Mouse (Mus musculus) neural tube, embryonic 13.5 days (tissue): ENCODE results near the gene Hoxb8. TPM values are rescaled to one million over a fixed set of nuclear protein-coding genes. Genes with fewer than 3 reads are reported as not detected.

Source experiments
- ATAC-seq: fragments of 200-750 bp; cut with Nextera tagmentation; 2 replicates; pipeline ENCODE4 v1.8.0; 2017; ENCODE audit warnings: low read depth, mild to moderate bottlenecking, moderate TSS enrichment, moderate library complexity
- H3K27ac ChIP-seq: fragments of 300-500 bp; sonication (generic); replicated peaks from 2 replicates; pipeline ENCODE4 v1.5.1; 2015; ENCODE audit warnings: moderate library complexity, mild to moderate bottlenecking, inconsistent platforms
- H3K27me3 ChIP-seq: fragments of 300-500 bp; sonication (generic); 2 replicates; pipeline ENCODE4 v1.6.1; 2015; ENCODE audit warnings: mild to moderate bottlenecking, inconsistent platforms
- H3K36me3 ChIP-seq: fragments of 300-500 bp; sonication (generic); 2 replicates; pipeline ENCODE4 v1.6.1; 2015; ENCODE audit warnings: mild to moderate bottlenecking, inconsistent platforms
- H3K4me1 ChIP-seq: fragments of 300-500 bp; sonication (generic); replicated peaks from 2 replicates; pipeline ENCODE4 v1.6.1; 2015; ENCODE audit warnings: inconsistent platforms
- H3K4me2 ChIP-seq: fragments of 300-500 bp; sonication (generic); 2 replicates; pipeline ENCODE4 v1.6.1; 2015; ENCODE audit warnings: inconsistent platforms, mild to moderate bottlenecking, moderate library complexity
- H3K4me3 ChIP-seq: fragments of 300-500 bp; sonication (generic); 2 replicates; pipeline ENCODE4 v1.5.1; 2015; ENCODE audit warnings: mild to moderate bottlenecking, inconsistent platforms
- H3K9ac ChIP-seq: fragments of 300-500 bp; sonication (generic); 2 replicates; pipeline ENCODE4 v1.6.1; 2015; ENCODE audit warnings: moderate library complexity, mild to moderate bottlenecking, inconsistent platforms
- H3K9me3 ChIP-seq: fragments of 300-500 bp; sonication (generic); 2 replicates; pipeline ENCODE4 v1.6.1; 2016; ENCODE audit warnings: inconsistent platforms
- WGBS: fragments of 180-500 bp; shearing (Covaris S2); methylation state at CpG from one replicate; pipeline ENCODE4 v1.1.7; 2015; 5-methylcytosine and 5-hydroxymethylcytosine counted together
- polyA plus RNA-seq: library from polyadenylated mRNA; unstranded; fragments of >200 nt; fragmentation: Nextera tagmentation; extraction: Ambion mirVana; gene quantifications from 2 replicates; pipeline ENCODE4 v1.2.1, GENCODE M21; 2015

The Hoxb8 gene
- polyA plus RNA-seq = 81.7 and 114 TPM in 2 replicates

GRCm38 (mm10) chr11:96281855-96282570 is at the start of gene Hoxb8:
Hoxb8 (plus strand) TSS chr11:96281905.
- H3K4me3 ChIP-seq = peak within 1 kb of the TSS; percentile 99
- H3K36me3 ChIP-seq = peaks cover 7% of the 10 kb centered on the region; the same call in 1 of the 2 replicates
- H3K9ac ChIP-seq = peak within 1 kb of the TSS; percentile 100
- no peaks in the 10 kb centered on the region for H3K27me3 ChIP-seq
- ATAC-seq = peak; percentile 40; the same call in 1 of the 2 replicates
- peak within 1 kb of the TSS; percentile 100 for H3K27ac ChIP-seq
- WGBS = 1% methylated on average over 27 of the region's 27 CpGs
- H3K4me2 ChIP-seq = peak within 1 kb of the TSS; percentile 96
- H3K9me3 ChIP-seq = no peaks in the 10 kb centered on the region
- H3K4me1 ChIP-seq = peaks cover 44% of the 10 kb centered on the region

- WGBS = 4% methylated on average over 12 of the region's 12 CpGs
Measured at GRCm38 (mm10) chr11:96234906-96235305, 46.8 kb upstream of the Hoxb8 start.

GRCm38 (mm10) chr11:96240211-96240610 is 41.5 kb upstream of the Hoxb8 start:
- Histone ChIP-seq H3K4me3 (no peak overlapping the region), H3K4me2 (no peak overlapping the region), H3K27me3 (peaks cover 6% of the 10 kb centered on the region), H3K9ac (no peak overlapping the region), H3K4me1 (no peaks in the 10 kb centered on the region), H3K36me3 (no peaks in the 10 kb centered on the region), H3K9me3 (no peaks in the 10 kb centered on the region), H3K27ac (no peak overlapping the region)
- WGBS = 4% methylated on average over 7 of the region's 7 CpGs
- no peak for ATAC-seq

More at GRCm38 (mm10) chr11:96234906-96235305, 46.8 kb upstream of the Hoxb8 start:
- Histone ChIP-seq H3K4me2 (no peak overlapping the region), H3K27ac (no peak overlapping the region), H3K36me3 (no peaks in the 10 kb centered on the region), H3K4me1 (no peaks in the 10 kb centered on the region), H3K27me3 (peaks cover 29% of the 10 kb centered on the region), H3K4me3 (no peak overlapping the region), H3K9ac (no peak overlapping the region), H3K9me3 (no peaks in the 10 kb centered on the region)
- ATAC-seq = no peak

GRCm38 (mm10) chr11:96250901-96251300 is 30.8 kb upstream of the Hoxb8 start:
- peak; percentile 42; the same call in 1 of the 2 replicates for ATAC-seq
- peaks cover 51% of the 10 kb centered on the region for H3K27me3 ChIP-seq
- no peaks in the 10 kb centered on the region for H3K36me3 ChIP-seq
- peak overlapping the region; percentile 64 for H3K4me2 ChIP-seq
- peaks cover 42% of the 10 kb centered on the region for H3K4me1 ChIP-seq
- WGBS = under 1% methylated on average over 14 of the region's 14 CpGs
- H3K4me3 ChIP-seq = peak overlapping the region; percentile 58
- H3K9me3 ChIP-seq = no peaks in the 10 kb centered on the region
- H3K27ac ChIP-seq = peak overlapping the region; percentile 78
- H3K9ac ChIP-seq = peak overlapping the region; percentile 83

- peak; percentile 74 for ATAC-seq
Measured at GRCm38 (mm10) chr11:96251480-96252031, 30.1 kb upstream of the Hoxb8 start.

GRCm38 (mm10) chr11:96252541-96253120 is 29.1 kb upstream of the Hoxb8 start:
- peak overlapping the region; percentile 83 for H3K9ac ChIP-seq
- peak overlapping the region; percentile 64 for H3K4me2 ChIP-seq
- ATAC-seq = no peak
- 2% methylated on average over 12 of the region's 12 CpGs for WGBS
- no peaks in the 10 kb centered on the region for H3K36me3 ChIP-seq
- peaks cover 65% of the 10 kb centered on the region for H3K27me3 ChIP-seq
- H3K27ac ChIP-seq = peak overlapping the region; percentile 78
- no peaks in the 10 kb centered on the region for H3K9me3 ChIP-seq
- H3K4me1 ChIP-seq = peaks cover 58% of the 10 kb centered on the region
- H3K4me3 ChIP-seq = peak overlapping the region; percentile 58

More at GRCm38 (mm10) chr11:96251480-96252031, 30.1 kb upstream of the Hoxb8 start:
- peak overlapping the region; percentile 64 for H3K4me2 ChIP-seq
- H3K27ac ChIP-seq = peak overlapping the region; percentile 78
- peak overlapping the region; percentile 58 for H3K4me3 ChIP-seq
- H3K9ac ChIP-seq = peak overlapping the region; percentile 83
- H3K36me3 ChIP-seq = no peaks in the 10 kb centered on the region
- H3K4me1 ChIP-seq = peaks cover 49% of the 10 kb centered on the region
- peaks cover 56% of the 10 kb centered on the region for H3K27me3 ChIP-seq
- no peaks in the 10 kb centered on the region for H3K9me3 ChIP-seq
- 1% methylated on average over 46 of the region's 46 CpGs for WGBS

GRCm38 (mm10) chr11:96254221-96254620 is 27.5 kb upstream of the Hoxb8 start:
- Histone ChIP-seq H3K36me3 (no peaks in the 10 kb centered on the region), H3K4me3 (peak overlapping the region; percentile 58), H3K4me1 (peaks cover 74% of the 10 kb centered on the region), H3K27me3 (peaks cover 77% of the 10 kb centered on the region), H3K4me2 (peak overlapping the region; percentile 64), H3K9me3 (no peaks in the 10 kb centered on the region), H3K27ac (no peak overlapping the region), H3K9ac (peak overlapping the region; percentile 83)
- 2% methylated on average over 11 of the region's 11 CpGs for WGBS
- no peak for ATAC-seq

- no peaks in the 10 kb centered on the region for H3K9me3 ChIP-seq
- no peaks in the 10 kb centered on the region for H3K36me3 ChIP-seq
- H3K4me3 ChIP-seq = peak overlapping the region; percentile 58
- no peak for ATAC-seq
- WGBS = 2% methylated on average over 39 of the region's 39 CpGs
- H3K4me2 ChIP-seq = peak overlapping the region; percentile 64
- H3K9ac ChIP-seq = peak overlapping the region; percentile 67
- H3K27ac ChIP-seq = no peak overlapping the region
- peaks cover 67% of the 10 kb centered on the region for H3K27me3 ChIP-seq
- H3K4me1 ChIP-seq = peaks cover 82% of the 10 kb centered on the region
Measured at GRCm38 (mm10) chr11:96255111-96255995, 26.4 kb upstream of the Hoxb8 start.

GRCm38 (mm10) chr11:96255996-96256445 is 25.7 kb upstream of the Hoxb8 start:
- H3K9me3 ChIP-seq = no peaks in the 10 kb centered on the region
- ATAC-seq = no peak
- H3K4me3 ChIP-seq = peak overlapping the region; percentile 58
- peaks cover 82% of the 10 kb centered on the region for H3K4me1 ChIP-seq
- 6% methylated on average over 14 of the region's 14 CpGs for WGBS
- peaks cover 60% of the 10 kb centered on the region for H3K27me3 ChIP-seq
- peak overlapping the region; percentile 64 for H3K4me2 ChIP-seq
- no peak overlapping the region for H3K27ac ChIP-seq
- peak overlapping the region; percentile 67 for H3K9ac ChIP-seq
- no peaks in the 10 kb centered on the region for H3K36me3 ChIP-seq

- Histone ChIP-seq H3K9ac (no peak overlapping the region), H3K4me3 (no peak overlapping the region), H3K4me2 (no peak overlapping the region), H3K27me3 (peaks cover 60% of the 10 kb centered on the region), H3K27ac (no peak overlapping the region), H3K36me3 (no peaks in the 10 kb centered on the region), H3K4me1 (peaks cover 93% of the 10 kb centered on the region), H3K9me3 (no peaks in the 10 kb centered on the region)
- ATAC-seq = no peak
- 28% methylated on average over 2 of the region's 2 CpGs for WGBS
Measured at GRCm38 (mm10) chr11:96257141-96257540, 24.6 kb upstream of the Hoxb8 start.

- Histone ChIP-seq H3K27ac (peak overlapping the region; percentile 67), H3K4me3 (no peak overlapping the region), H3K27me3 (peaks cover 53% of the 10 kb centered on the region), H3K4me1 (peaks cover 98% of the 10 kb centered on the region), H3K9me3 (no peaks in the 10 kb centered on the region), H3K36me3 (no peaks in the 10 kb centered on the region), H3K4me2 (no peak overlapping the region), H3K9ac (0 out of 2 replicates have a peak overlapping the region, but pooled peaks have one; percentile 17)
- WGBS = 5% methylated on average over 2 of the region's 2 CpGs
- no peak for ATAC-seq
Measured at GRCm38 (mm10) chr11:96259038-96259437, 22.7 kb upstream of the Hoxb8 start.
